Mouse (Mus musculus) T-cell, adult 2 months (primary cell): Measurements from ENCODE around the gene F13a1.

Experiments
- DNase-seq: peaks from one replicate; pipeline ENCODE4 v3.0.0; 2022; ENCODE audit warnings: low spot score

F13a1 gene

DNA sequence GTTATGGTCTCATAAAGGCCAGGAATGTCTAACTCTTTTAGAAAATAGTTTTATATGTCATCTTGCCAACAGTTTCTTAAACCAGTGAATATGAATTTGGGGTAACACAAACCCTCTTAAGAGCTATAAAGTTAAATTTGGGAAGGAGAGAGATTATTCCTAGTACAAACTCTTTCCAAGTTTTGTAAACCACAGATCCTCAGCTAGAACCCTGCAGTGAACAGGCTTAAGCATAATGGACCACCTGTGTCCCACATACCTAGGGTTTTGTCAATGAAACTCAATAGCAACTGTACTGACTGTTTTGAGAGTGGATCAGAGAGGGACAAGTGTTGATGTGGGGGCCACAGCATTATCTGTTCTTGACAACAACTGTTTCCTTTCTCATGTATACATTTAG lies 96.4 kb downstream of the F13a1 start:
- no peak for DNase-seq

- no peak for DNase-seq
Measured at GRCm38 (mm10) chr13:36941891-36942290, 108.2 kb downstream of the F13a1 start.

GRCm38 (mm10) chr13:36932066-36932465 lies 118.0 kb downstream of the F13a1 start:
- no peak for DNase-seq

GRCm38 (mm10) chr13:36919737-36920136 lies 130.3 kb downstream of the F13a1 start:
- DNase-seq = no peak

- DNase-seq = no peak
Measured at GRCm38 (mm10) chr13:36903885-36904284, 146.2 kb downstream of the F13a1 start.

DNA sequence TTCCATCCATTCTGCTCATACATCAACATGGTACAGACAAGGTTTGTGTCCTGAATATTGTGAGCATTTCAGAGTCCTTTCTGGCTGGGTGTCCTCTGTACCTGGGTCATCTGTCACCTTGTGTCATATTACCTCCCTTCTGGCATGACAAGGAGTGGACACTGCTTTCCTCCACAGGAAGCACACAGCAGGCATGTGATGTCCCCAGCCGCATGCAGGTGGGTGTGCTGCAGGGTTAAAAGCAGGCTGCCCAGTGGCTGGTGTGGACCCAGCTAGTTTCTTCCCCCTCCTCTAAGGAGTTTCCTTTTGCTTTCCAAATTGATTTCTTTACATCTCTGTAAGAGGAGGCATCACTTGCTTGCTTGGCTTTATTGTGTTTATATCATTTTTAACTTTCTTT lies 146.6 kb downstream of the F13a1 start:
- DNase-seq = no peak

DNA sequence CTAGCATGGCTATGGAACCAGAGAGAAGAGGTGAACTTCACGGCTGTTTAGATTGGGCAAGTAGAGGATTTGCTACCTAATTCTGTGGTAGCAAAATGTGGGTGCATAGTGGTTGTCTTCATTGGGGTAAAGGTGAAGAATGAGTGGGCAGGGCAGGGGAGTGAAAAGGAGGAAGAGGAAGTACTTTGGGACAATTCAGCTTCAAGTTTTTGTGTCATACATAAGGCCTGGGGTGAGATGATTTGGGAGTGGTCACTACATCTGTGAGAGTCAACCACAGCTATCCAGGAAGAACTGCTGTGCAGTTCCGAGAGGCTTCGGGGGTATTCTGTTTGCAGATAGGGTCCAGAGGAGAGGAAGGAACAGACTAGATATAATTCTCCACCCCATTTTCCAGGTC lies 148.4 kb downstream of the F13a1 start:
- DNase-seq = no peak

GRCm38 (mm10) chr13:36901016-36901415 lies 149.0 kb downstream of the F13a1 start:
- DNase-seq = no peak

- no peak for DNase-seq
Measured at GRCm38 (mm10) chr13:36896061-36896460, 154.0 kb downstream of the F13a1 start.

- DNase-seq = no peak
Measured at GRCm38 (mm10) chr13:36893762-36894161, 156.3 kb downstream of the F13a1 start.

GRCm38 (mm10) chr13:36892216-36892615 lies 157.8 kb downstream of the F13a1 start:
- DNase-seq = no peak

- peak; percentile 21 for DNase-seq
Measured at GRCm38 (mm10) chr13:36885973-36886372, 164.1 kb downstream of the F13a1 start.

DNA sequence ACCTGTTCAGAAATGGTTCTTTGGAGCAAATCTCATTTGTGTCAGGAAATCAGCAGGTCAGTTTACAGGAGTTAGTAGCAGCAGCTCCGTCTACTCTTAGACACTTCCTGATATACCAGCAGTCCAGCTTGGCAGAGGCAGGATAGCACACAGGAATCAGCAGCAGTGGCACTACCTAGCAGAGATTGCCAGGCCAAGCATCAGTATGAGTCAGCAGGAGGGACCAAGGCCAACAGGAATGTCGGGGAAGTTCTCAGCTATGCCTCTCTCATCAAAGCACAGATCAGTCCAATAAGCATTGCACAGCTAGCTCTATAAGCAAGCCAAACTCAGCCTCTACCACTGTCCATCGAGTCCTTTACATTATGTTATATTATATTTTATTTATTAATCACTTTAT lies 210.9 kb downstream of the F13a1 start:
- no peak for DNase-seq
